Mouse (Mus musculus) megakaryocyte, embryonic 14.5 days (primary cell): ENCODE results near the gene Cep85l. TPM values are rescaled to one million over a fixed set of nuclear protein-coding genes. Genes with fewer than 3 reads are reported as not detected.
A peak's percentile ranks its signal among the peaks of the same experiment; 100 is the strongest.

Source experiments
- H3K27me3 ChIP-seq: replicated peaks from 2 replicates; pipeline ENCODE3; 2012; ENCODE audit warnings: inconsistent platforms
- H3K36me3 ChIP-seq: replicated peaks from 2 replicates; pipeline ENCODE3; 2012; ENCODE audit warnings: low read length, inconsistent platforms, mixed read lengths
- H3K4me1 ChIP-seq: 2 replicates; pipeline ENCODE4 v1.6.1; 2012; ENCODE audit warnings: inconsistent platforms
- H3K4me3 ChIP-seq: replicated peaks from 2 replicates; pipeline ENCODE3; 2012; ENCODE audit warnings: moderate library complexity, mild to moderate bottlenecking, inconsistent platforms
- H3K9me3 ChIP-seq: 2 replicates; pipeline ENCODE4 v1.6.1; 2012; ENCODE audit warnings: inconsistent platforms
- FLI1 ChIP-seq: IDR thresholded peaks from 2 replicates; pipeline ENCODE4 v1.6.1; 2012; ENCODE audit warnings: low read length, inconsistent platforms, mixed read lengths
- GATA1 ChIP-seq: IDR thresholded peaks from 3 replicates; pipeline ENCODE4 v1.6.1; 2012; ENCODE audit warnings: mixed read lengths, low read length, inconsistent platforms, borderline replicate concordance
- polyA plus RNA-seq: library from polyadenylated mRNA; stranded (reverse); fragments of >175 nt; gene quantifications from 2 replicates; pipeline ENCODE4 v1.2.3, GENCODE M21; 2012; ENCODE audit warnings: low replicate concordance; ENCODE audit not compliant: insufficient read depth

Cep85l gene
- polyA plus RNA-seq, 1 experiment, result 0.15 TPM

DNA sequence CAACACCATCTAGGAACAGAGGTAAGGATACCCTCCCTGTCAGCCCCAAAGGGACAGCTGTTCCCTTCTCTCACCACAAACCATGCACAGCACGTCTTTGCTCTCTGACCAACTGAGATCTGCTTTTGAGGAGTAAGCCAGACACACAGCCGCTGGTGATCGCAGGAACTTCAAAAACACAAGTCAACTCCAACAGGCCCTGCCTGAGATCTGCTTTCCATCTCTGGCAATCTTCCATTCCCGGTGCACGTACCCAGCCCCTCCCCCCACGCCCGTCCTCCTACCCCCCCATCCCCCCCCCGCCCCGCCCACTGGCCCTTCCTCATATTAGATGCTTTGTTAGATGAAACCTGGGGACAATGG is 18.8 kb upstream of the Cep85l start:
- Histone ChIP-seq H3K27me3 (no peaks in the 10 kb centered on the region), H3K4me1 (peaks cover 27% of the 10 kb centered on the region), H3K36me3 (peaks cover 3% of the 10 kb centered on the region), H3K9me3 (peaks cover 14% of the 10 kb centered on the region), H3K4me3 (peak overlapping the region; percentile 86)
- TF ChIP-seq GATA1 (no peak), FLI1 (no peak)

DNA sequence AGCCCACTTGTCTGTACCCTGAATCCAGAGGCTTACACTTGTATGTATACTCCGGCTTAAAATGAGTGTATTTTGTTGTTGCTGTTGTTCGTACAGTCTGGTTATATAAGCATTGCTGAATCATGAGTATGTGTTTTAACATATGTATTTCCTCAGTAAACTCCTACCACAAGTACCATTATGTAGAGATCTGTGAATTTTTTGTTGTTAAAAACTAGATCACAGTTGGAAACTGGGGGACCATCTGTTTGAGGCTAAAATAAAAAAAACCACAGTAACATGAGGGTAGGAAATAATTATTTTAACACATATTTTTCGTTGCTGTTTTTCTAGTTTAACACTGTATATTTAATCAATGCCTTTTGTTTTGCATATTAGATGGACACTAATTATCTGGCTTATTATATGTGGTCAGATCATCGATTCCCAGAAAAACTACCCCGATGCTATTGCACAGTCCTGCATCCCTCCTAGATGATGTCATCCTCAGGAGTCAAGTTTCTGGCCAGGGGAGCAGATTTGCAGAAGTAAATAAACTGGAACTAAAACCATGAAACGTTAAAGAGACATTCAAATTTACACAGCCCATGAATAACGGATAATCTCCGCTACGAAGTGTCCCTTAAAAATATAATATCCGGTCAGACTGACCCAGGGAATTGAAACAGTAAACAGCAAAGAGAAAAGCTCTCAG is 18.2 kb upstream of the Cep85l start:
- TF ChIP-seq GATA1 (no peak), FLI1 (no peak)
- H3K4me3 ChIP-seq, result peak overlapping the region; percentile 86

DNA sequence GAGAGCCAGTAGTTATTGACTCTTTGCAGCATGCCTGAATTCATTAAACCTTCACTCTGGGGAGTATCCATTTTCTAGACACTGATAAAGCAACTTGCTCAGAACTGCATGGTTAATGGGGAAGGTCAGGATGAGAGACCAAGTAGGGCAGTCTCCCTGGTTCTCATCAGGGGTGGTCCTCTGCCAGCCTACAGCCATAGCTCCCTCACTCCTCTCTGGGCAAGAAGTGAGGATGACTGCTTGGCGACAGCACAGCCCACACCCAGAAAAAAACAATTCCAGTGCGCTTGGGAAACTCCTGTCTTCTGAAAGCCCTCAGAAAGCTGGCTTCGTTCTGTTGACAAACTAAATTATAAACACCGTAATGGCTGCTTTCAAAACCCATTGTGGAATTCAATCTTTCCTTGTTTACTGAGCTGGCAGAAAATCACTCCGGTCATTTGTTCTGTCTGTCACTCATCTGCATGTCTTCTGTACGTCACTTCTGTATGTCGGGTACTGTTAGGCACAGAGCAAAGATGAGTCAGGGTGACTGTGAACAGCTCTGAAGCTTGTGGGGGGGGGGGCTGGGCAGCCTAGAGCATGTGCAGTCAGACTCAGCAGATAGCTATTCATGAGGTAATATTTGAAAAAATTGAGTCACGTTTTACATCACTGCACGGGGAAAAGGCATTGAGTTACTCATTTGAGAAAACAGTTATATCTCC is 15.3 kb upstream of the Cep85l start:
- Histone ChIP-seq H3K36me3 (no peaks in the 10 kb centered on the region), H3K9me3 (peaks cover 3% of the 10 kb centered on the region; the same call in 1 of the 2 replicates), H3K4me1 (peaks cover 17% of the 10 kb centered on the region), H3K4me3 (no peak overlapping the region), H3K27me3 (no peaks in the 10 kb centered on the region)
- TF ChIP-seq FLI1 (no peak), GATA1 (no peak)

More for the DNA sequence above, 18.2 kb upstream of the Cep85l start:
- peaks cover 3% of the 10 kb centered on the region for H3K36me3 ChIP-seq
- peaks cover 11% of the 10 kb centered on the region for H3K9me3 ChIP-seq
- peaks cover 27% of the 10 kb centered on the region for H3K4me1 ChIP-seq
- no peaks in the 10 kb centered on the region for H3K27me3 ChIP-seq

DNA sequence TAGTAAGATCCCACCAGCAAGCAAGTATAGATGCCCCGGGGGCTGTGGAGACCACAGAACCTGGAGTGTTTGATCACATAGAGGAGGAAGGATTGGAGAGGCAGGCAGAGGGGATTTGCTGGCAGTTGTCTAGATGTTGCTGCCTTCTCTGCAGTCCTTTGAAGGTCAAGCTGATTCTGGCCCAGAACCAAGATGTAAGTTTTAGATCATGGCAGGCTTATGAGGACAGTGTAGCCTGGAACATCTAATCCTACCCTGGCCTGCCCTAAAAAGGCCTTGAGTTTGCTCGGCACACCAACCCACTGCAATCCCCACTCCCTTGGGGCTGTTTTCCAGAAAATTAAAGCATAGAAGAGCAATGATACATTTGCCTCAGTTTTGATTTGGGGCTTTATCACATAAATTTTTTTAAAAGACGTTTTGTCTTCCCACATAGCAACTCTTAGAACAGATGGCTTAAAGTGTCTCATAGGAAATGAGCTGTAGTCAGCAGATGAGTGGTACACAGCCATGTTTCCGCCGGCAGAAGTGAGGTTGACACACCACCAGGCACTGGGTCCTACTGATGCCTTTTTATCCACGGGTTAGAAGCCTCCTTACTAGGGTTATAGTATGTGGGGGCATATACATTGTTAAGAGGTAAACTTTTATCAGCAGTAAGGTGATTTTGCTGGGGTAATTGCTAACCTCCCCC is 8.6 kb upstream of the Cep85l start:
- H3K36me3 ChIP-seq, result no peaks in the 10 kb centered on the region
- H3K9me3 ChIP-seq, result peaks cover 3% of the 10 kb centered on the region; the same call in 1 of the 2 replicates
- H3K27me3 ChIP-seq, result no peaks in the 10 kb centered on the region
- TF ChIP-seq GATA1 (no peak), FLI1 (no peak)
- peaks cover 14% of the 10 kb centered on the region for H3K4me1 ChIP-seq
- no peak overlapping the region for H3K4me3 ChIP-seq

DNA sequence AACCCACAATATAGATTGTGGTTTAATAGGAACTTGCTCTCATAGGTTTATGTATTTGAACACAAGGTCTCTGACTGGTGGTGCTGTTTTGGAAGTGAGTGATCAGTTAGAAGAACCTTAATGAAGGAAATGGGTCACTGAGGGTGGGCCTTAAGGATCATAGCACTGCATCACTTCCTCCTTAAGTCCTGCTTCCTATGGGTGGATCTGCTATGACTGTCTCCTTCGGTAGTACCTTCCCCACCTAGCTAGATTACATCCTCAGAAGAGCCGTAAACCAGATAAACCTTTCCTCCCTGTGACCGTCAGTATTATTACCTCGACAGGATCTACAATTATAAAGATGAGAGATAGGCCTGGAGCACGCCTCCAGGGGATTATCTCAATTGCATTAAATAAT is 5.7 kb upstream of the Cep85l start:
- Histone ChIP-seq H3K9me3 (no peaks in the 10 kb centered on the region), H3K27me3 (no peaks in the 10 kb centered on the region), H3K4me3 (no peak overlapping the region), H3K4me1 (peaks cover 17% of the 10 kb centered on the region), H3K36me3 (no peaks in the 10 kb centered on the region)
- TF ChIP-seq FLI1 (no peak), GATA1 (no peak)

DNA sequence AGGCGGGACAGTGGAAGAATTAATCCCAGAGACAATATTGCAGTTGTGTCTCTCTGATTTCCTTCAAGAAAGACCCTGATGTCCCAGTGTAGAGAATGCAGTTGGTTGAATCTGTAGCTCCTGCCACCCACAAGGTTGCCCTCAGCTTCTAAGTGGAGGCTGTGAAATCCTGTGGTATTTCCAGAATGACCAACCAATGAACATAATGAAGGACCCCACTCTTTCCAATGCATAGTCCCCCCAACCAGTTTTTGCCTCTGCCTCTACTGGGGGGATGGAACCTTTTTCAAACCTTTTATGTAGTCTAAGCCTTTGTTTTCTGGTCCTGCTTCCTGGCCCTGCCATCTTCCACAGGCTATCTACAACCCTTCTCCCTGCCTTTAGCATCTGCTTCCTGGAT is 5.1 kb upstream of the Cep85l start:
- Histone ChIP-seq H3K4me1 (peaks cover 23% of the 10 kb centered on the region), H3K9me3 (no peaks in the 10 kb centered on the region), H3K27me3 (no peaks in the 10 kb centered on the region), H3K4me3 (no peak overlapping the region), H3K36me3 (no peaks in the 10 kb centered on the region)
- TF ChIP-seq FLI1, result no peak
- TF ChIP-seq GATA1, result no peak

DNA sequence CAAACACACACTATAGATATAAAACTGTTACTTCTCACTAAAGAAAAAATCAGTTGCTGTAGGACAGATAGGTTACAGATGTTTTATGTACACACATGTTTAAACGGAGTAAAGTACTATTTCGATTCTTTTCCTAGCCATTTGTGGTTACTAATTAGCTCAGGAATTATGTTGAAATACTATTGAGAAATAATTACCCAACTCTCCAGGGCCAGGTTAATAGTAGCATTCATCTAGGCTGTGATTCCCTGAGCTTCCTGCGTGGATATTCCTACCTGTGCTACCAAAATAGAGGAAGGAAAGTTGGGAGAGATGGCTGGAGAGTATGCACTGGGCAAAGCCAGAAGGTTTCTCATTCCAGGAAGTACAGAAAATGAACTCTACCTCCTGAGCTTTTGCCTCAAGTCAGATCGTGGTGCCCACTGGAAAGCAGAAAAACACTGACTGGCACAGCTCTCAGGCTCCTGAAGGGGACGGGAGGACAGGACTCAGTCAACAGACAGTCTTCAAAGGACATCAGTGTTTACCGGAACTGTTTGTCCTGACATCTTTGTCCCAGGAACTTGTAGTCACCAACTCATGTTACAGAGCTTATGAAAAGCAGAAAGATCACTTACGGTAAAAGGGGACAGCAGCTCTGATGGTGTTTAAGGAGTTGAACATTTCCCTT is 3.1 kb upstream of the Cep85l start:
- Histone ChIP-seq H3K4me1 (peaks cover 29% of the 10 kb centered on the region), H3K36me3 (no peaks in the 10 kb centered on the region), H3K9me3 (no peaks in the 10 kb centered on the region), H3K4me3 (no peak overlapping the region), H3K27me3 (peaks cover 3% of the 10 kb centered on the region)
- no peak for TF ChIP-seq GATA1
- TF ChIP-seq FLI1, result no peak

DNA sequence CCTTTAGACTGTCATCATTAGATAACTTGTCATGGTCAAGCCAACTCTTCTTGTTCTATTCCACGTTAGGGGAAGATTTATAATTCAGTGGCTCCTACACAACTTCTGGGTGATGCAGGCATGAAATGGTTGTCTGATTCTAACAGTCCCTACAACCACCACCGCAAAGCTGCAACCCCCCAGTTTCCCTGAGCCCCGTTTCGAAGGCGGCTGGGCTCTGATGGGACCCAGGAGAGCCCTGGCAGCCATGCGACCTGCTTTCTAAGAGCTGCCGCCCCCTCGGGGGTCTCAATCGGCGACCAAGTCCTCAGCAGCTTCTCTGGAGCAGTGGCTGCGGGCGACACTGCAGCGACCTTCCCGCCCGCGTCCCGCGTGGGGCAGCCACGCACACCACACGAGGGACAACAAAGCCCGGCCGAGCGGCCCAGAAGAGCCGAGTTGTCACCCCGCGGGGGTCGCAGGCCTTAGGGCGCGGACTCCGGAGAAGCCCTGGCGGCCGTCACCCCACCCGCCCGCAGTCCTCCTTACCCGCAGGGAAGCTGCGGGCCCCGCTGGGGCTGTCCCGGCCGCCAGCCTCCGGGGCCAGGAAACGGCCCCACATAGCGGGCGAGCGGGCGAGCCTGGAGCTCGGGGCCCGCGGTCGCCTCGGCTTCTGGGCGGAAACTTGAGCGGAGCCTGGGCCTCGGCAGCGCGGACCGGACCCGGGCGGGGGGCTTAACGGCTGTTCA is 602 bp downstream of the Cep85l start:
- Histone ChIP-seq H3K4me3 (peak overlapping the region; percentile 92), H3K27me3 (peaks cover 3% of the 10 kb centered on the region), H3K9me3 (no peaks in the 10 kb centered on the region), H3K4me1 (peaks cover 23% of the 10 kb centered on the region), H3K36me3 (no peaks in the 10 kb centered on the region)
- TF ChIP-seq FLI1, result no peak
- TF ChIP-seq GATA1, result no peak

DNA sequence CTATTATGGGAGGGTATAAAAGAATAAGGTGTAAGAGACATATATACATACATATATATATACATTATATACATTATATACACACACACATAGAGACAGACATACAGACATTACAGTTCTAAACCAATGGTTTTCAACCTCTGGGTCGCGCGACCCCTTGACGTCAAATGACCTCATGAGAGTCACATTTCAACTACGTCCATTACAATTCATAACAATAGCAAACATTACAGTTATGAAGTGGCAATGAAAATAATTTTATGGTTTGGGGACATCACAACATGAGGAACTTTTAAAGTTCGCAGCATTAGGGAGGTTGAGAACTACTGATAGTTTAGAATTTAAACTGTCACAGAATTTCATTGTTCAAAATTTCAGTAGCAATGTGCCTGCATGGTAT is 1.5 kb downstream of the Cep85l start:
- H3K27me3 ChIP-seq, result peaks cover 3% of the 10 kb centered on the region
- H3K4me3 ChIP-seq, result no peak overlapping the region
- H3K36me3 ChIP-seq, result no peaks in the 10 kb centered on the region
- H3K9me3 ChIP-seq, result peaks cover 4% of the 10 kb centered on the region; the same call in 1 of the 2 replicates
- TF ChIP-seq FLI1 (no peak), GATA1 (no peak)
- peaks cover 23% of the 10 kb centered on the region for H3K4me1 ChIP-seq
